In the genomic region with DNA sequence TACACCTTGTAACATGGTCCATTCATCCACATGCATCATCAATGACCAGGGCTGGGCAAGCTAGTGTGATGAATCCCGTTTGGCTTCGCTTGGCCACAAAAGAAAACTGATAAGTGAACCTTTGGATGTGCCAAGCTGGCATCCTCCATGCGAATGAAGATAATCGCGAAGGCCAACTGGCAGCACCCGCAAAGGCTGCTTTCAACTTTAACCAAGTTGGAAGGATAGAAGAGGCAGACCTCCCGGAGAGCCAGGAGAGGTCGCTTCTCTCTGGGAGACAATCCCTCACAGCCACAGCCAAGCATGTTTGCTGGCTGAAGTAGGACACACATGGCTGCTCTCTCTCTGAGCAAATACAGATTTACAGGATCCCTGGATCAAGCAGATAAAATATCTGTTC, we compare ENCODE assay signal across 14 mouse cellular contexts.
DNase-seq lines count a peak whose midpoint lies in the region; ATAC-seq and TF ChIP-seq lines count a peak whose summit lies in the region.
"Had no signal": no experiment of that assay in that cellular context is flagged by ENCODE, and none has a peak within 500 bp of the region (broad histone marks: within the 10 kb centered on the region; RNA-seq: fewer than 3 reads in every experiment).

No protein-coding gene starts in this region.

- no peak for TF ChIP-seq POLR2A in liver, adult 2 months (IDR thresholded peaks at IDR 0.05; ENCODE audit: extremely low read depth, insufficient read depth, low read length)

- H3K36me3 ChIP-seq in liver, adult 2 months (ENCODE audit: control insufficient read depth, insufficient read depth, low read length) = no peaks in the 10 kb centered on the region
- H3K36me3 ChIP-seq in liver, embryonic 11.5 days (ENCODE audit: control insufficient read depth, insufficient read depth, low read length) = no peaks in the 10 kb centered on the region
- H3K36me3 ChIP-seq: embryonic facial prominence, embryonic 10.5 days; limb, embryonic 10.5 days; neural tube, embryonic 12.5 days had no signal

- H3K4me2 ChIP-seq in liver, embryonic 11.5 days = no peak overlapping the region
- H3K4me2 ChIP-seq: neural tube, embryonic 12.5 days had no signal

- H3K27me3 ChIP-seq in liver, adult 2 months (ENCODE audit: control insufficient read depth, insufficient read depth, low read length) = no peaks in the 10 kb centered on the region
- no peaks in the 10 kb centered on the region for H3K27me3 ChIP-seq in liver, embryonic 11.5 days (replicated peaks; ENCODE audit: control insufficient read depth, insufficient read depth, low read length)
- H3K27me3 ChIP-seq: neural tube, embryonic 12.5 days had no signal

- TF ChIP-seq CTCF in gastrocnemius, adult 2 months (IDR thresholded peaks at IDR 0.05) = peak; percentile 47
- TF ChIP-seq CTCF in liver, adult 2 months (IDR thresholded peaks at IDR 0.05; ENCODE audit: low read depth, low read length) = no peak

- no peak overlapping the region for H3K27ac ChIP-seq in gastrocnemius, adult 2 months
- no peak overlapping the region for H3K27ac ChIP-seq in liver, adult 2 months (replicated peaks; ENCODE audit: insufficient read depth, low read depth, low read length)
- H3K27ac ChIP-seq in liver, embryonic 11.5 days (ENCODE audit: low read depth, low read length) = no peak overlapping the region
- H3K27ac ChIP-seq: embryonic facial prominence, embryonic 10.5 days; limb, embryonic 10.5 days; neural tube, embryonic 12.5 days had no signal

- no peak for ATAC-seq in liver, embryonic 11.5 days (replicated peaks; ENCODE audit: low FRiP score)
- no peak for ATAC-seq in erythroblast, adult 5-6 weeks (replicated peaks; ENCODE audit: low FRiP score, poor library complexity, severe bottlenecking)
- ATAC-seq: midbrain, embryonic 16.5 days had no signal

- peak; percentile 32 for DNase-seq in gastrocnemius, adult 2 months
- no peak for DNase-seq in gastrocnemius, postnatal 36 days
- DNase-seq in liver, adult 2 months (ENCODE audit: extremely low read depth, low read depth, low spot score) = peak; percentile 62
- no peak for DNase-seq in liver, embryonic 11.5 days (ENCODE audit: low spot score)
- DNase-seq in adrenal gland, postnatal 36 days = peak; percentile 62 to 66
- DNase-seq in skeletal muscle tissue, adult 2 months (ENCODE audit: low read depth, low spot score) = peak; percentile 24
- no peak for DNase-seq in right cerebral cortex, adult 2 months (ENCODE audit: low spot score in 2 of 2)
- DNase-seq: cerebellum, adult 9-11 months; thymus, adult 18-20 months had no signal

- intact Hi-C loops in gastrocnemius, adult 2 months (cut with DNase I) = no loop called here
- intact Hi-C loops in gastrocnemius, postnatal 36 days (cut with DNase I) = no loop called here

- no peak overlapping the region for H3K4me3 ChIP-seq in gastrocnemius, adult 2 months
- H3K4me3 ChIP-seq in liver, adult 2 months (ENCODE audit: insufficient read depth, low read depth, low read length) = no peak overlapping the region
- H3K4me3 ChIP-seq in liver, embryonic 11.5 days (ENCODE audit: low read depth, low read length) = no peak overlapping the region
- H3K4me3 ChIP-seq: embryonic facial prominence, embryonic 10.5 days; limb, embryonic 10.5 days; neural tube, embryonic 12.5 days had no signal

- WGBS in liver, adult 2 months = 54% methylated on average over 8 of the region's 8 CpGs
- 78% methylated on average over 8 of the region's 8 CpGs for WGBS in liver, embryonic 11.5 days

- H3K9ac ChIP-seq in liver, adult 2 months (ENCODE audit: low read depth, low read length) = no peak overlapping the region
- H3K9ac ChIP-seq in liver, embryonic 11.5 days (ENCODE audit: low read depth, low read length) = no peak overlapping the region
- H3K9ac ChIP-seq: neural tube, embryonic 12.5 days had no signal

- H3K9me3 ChIP-seq in liver, embryonic 11.5 days (ENCODE audit: control insufficient read depth, low read length) = no peaks in the 10 kb centered on the region
- H3K9me3 ChIP-seq: embryonic facial prominence, embryonic 10.5 days; limb, embryonic 10.5 days; neural tube, embryonic 12.5 days had no signal

- no peaks in the 10 kb centered on the region for H3K79me2 ChIP-seq in liver, adult 2 months (ENCODE audit: control insufficient read depth, insufficient read depth, low read length)

- H3K4me1 ChIP-seq in liver, adult 2 months (ENCODE audit: control insufficient read depth, insufficient read depth, low read length) = no peaks in the 10 kb centered on the region
- H3K4me1 ChIP-seq in liver, embryonic 11.5 days (replicated peaks; ENCODE audit: control insufficient read depth, insufficient read depth, low read length) = no peaks in the 10 kb centered on the region
- H3K4me1 ChIP-seq: neural tube, embryonic 12.5 days had no signal

Comparison
In these comparisons a context has a peak if more than half of its experiments do, and no peak if none do; other contexts are left out.
1. DNase-seq: peak in gastrocnemius, adult 2 months (single experiment), liver, adult 2 months (single experiment), adrenal gland, postnatal 36 days (2 of 2) and skeletal muscle tissue, adult 2 months (single experiment); none in gastrocnemius, postnatal 36 days (0 of 2), liver, embryonic 11.5 days (single experiment) and right cerebral cortex, adult 2 months (0 of 2).